Mouse (Mus musculus) bone marrow, adult 2 months (tissue): ENCODE data around the gene Fbln1.

Experiments used
- CTCF ChIP-seq: fragments of 200-500 bp; IDR thresholded peaks from 2 replicates; pipeline ENCODE4 v1.5.1; 2011; ENCODE audit warnings: low read length, control low read depth; ENCODE audit not compliant: control insufficient read depth, insufficient read depth
- POLR2A ChIP-seq: fragments of 200-500 bp; IDR thresholded peaks from 2 replicates; pipeline ENCODE4 v1.6.1; 2011; ENCODE audit warnings: low read depth, mild to moderate bottlenecking, control low read depth, low read length, borderline replicate concordance; ENCODE audit not compliant: control insufficient read depth

GRCm38 (mm10) chr15:85257775-85258429 lies 52.2 kb downstream of the Fbln1 start:
- peak; percentile 58 for TF ChIP-seq CTCF
- no peak for TF ChIP-seq POLR2A
